Mouse (Mus musculus) stomach, embryonic 16.5 days (tissue): ENCODE measurements around the gene Plppr1. TPM values are rescaled to one million over a fixed set of nuclear protein-coding genes. Genes with fewer than 3 reads are reported as not detected.

ENCODE experiments used
- ATAC-seq: fragments of 200-750 bp; cut with Nextera tagmentation; 2 replicates; pipeline ENCODE4 v1.8.0; 2017; ENCODE audit warnings: moderate number of reproducible peaks, moderate TSS enrichment; ENCODE audit not compliant: insufficient read depth, low FRiP score
- H3K27ac ChIP-seq: fragments of 300-500 bp; sonication (generic); 2 replicates; pipeline ENCODE4 v1.5.1; 2014; ENCODE audit warnings: low read length
- H3K27me3 ChIP-seq: fragments of 300-500 bp; sonication (generic); 2 replicates; pipeline ENCODE4 v1.6.1; 2014; ENCODE audit warnings: low read length, control low read depth, mixed read lengths; ENCODE audit not compliant: control insufficient read depth, insufficient read depth
- H3K36me3 ChIP-seq: fragments of 300-500 bp; sonication (generic); 2 replicates; pipeline ENCODE4 v1.6.1; 2014; ENCODE audit warnings: low read length; ENCODE audit not compliant: control insufficient read depth, insufficient read depth
- H3K4me1 ChIP-seq: fragments of 300-500 bp; sonication (generic); 2 replicates; pipeline ENCODE4 v1.6.1; 2014; ENCODE audit warnings: low read length, control low read depth, mixed read lengths; ENCODE audit not compliant: control insufficient read depth, insufficient read depth
- H3K4me2 ChIP-seq: fragments of 300-500 bp; sonication (generic); 2 replicates; pipeline ENCODE4 v1.6.1; 2014; ENCODE audit warnings: low read depth, low read length, mixed read lengths
- H3K4me3 ChIP-seq: fragments of 300-500 bp; sonication (generic); replicated peaks from 2 replicates; pipeline ENCODE4 v1.5.1; 2014; ENCODE audit warnings: mild to moderate bottlenecking, low read length
- H3K9ac ChIP-seq: fragments of 300-500 bp; sonication (generic); 2 replicates; pipeline ENCODE4 v1.6.1; 2014; ENCODE audit warnings: low read length
- H3K9me3 ChIP-seq: fragments of 300-500 bp; sonication (generic); replicated peaks from 2 replicates; pipeline ENCODE4 v1.6.1; 2016; ENCODE audit warnings: low read length, control low read depth; ENCODE audit not compliant: control insufficient read depth
- WGBS: fragments of 180-500 bp; shearing (Covaris S2); extraction: QIAGEN DNeasy Blood & Tissue Kit; methylation state at CpG from one replicate; pipeline ENCODE4 v1.1.7; 2014; 5-methylcytosine and 5-hydroxymethylcytosine counted together
- polyA plus RNA-seq: library from polyadenylated mRNA; unstranded; fragments of >200 nt; fragmentation: Nextera tagmentation; extraction: Ambion mirVana; gene quantifications from 2 replicates; pipeline ENCODE4 v1.2.1, GENCODE M21; 2015

Gene Plppr1
- polyA plus RNA-seq, 1 experiment from 2014 or later: 1.9 TPM

DNA sequence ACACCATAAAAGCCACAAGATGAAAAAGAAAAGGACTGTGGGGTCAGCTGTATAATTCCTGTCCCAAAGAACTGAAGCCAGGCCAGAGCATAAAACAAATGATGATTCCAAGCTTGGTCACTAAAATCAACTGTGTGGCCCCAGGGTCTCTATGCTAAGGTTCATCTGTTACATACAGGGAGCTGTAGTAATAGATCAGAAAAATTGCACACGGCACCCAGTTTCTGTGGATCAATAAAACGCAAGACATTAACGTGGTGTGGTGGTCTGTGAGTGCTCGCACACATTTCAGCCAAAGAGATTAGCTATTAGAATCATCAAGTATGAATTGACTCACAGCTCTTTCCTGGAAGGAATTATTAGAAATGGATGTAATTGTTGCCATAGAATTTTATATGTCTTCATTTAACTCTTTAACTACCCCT is 43.7 kb downstream of the Plppr1 start:
- Histone ChIP-seq H3K4me2 (no peak overlapping the region), H3K4me3 (no peak overlapping the region), H3K9me3 (no peaks in the 10 kb centered on the region), H3K27me3 (no peaks in the 10 kb centered on the region), H3K9ac (no peak overlapping the region), H3K36me3 (no peaks in the 10 kb centered on the region), H3K27ac (no peak overlapping the region), H3K4me1 (no peaks in the 10 kb centered on the region)
- ATAC-seq: no peak
- 88% methylated on average over 4 of the region's 4 CpGs for WGBS

DNA sequence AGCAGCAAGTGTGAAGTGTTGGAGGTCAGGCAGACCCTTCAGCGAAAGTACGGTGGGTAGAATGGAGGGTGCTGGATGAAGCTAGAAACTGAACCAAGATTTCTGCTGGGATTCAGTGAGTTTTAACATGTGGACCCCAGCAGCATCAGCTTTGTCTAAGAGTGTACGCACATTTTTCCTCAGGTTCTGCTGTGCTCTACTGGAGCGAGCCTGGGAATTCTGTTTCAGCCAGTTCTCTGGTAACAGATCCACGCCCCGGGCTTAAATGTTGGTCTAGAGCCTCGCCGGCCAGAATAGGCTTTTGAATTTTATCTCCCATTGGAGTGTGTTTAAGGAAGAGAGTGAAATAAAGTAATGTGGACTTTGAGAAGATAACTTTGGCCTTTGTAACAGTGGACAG is 45.8 kb downstream of the Plppr1 start:
- no peak overlapping the region for H3K27ac ChIP-seq

GRCm38 (mm10) chr4:49107895-49108294 is 48.8 kb downstream of the Plppr1 start:
- no peaks in the 10 kb centered on the region for H3K9me3 ChIP-seq
- ATAC-seq: no peak
- no peaks in the 10 kb centered on the region for H3K4me1 ChIP-seq
- no peak overlapping the region for H3K4me3 ChIP-seq
- no peaks in the 10 kb centered on the region for H3K27me3 ChIP-seq
- H3K9ac ChIP-seq: no peak overlapping the region
- H3K4me2 ChIP-seq: no peak overlapping the region
- H3K27ac ChIP-seq: no peak overlapping the region
- H3K36me3 ChIP-seq: no peaks in the 10 kb centered on the region
- 86% methylated on average over 4 of the region's 4 CpGs for WGBS

More for the DNA sequence above, 45.8 kb downstream of the Plppr1 start:
- H3K36me3 ChIP-seq: no peaks in the 10 kb centered on the region
- H3K9ac ChIP-seq: no peak overlapping the region
- WGBS: 76% methylated on average over 8 of the region's 8 CpGs
- no peak overlapping the region for H3K4me3 ChIP-seq
- no peak overlapping the region for H3K4me2 ChIP-seq
- no peaks in the 10 kb centered on the region for H3K27me3 ChIP-seq
- no peaks in the 10 kb centered on the region for H3K4me1 ChIP-seq
- ATAC-seq: no peak
- H3K9me3 ChIP-seq: no peaks in the 10 kb centered on the region

- H3K27me3 ChIP-seq: no peaks in the 10 kb centered on the region
- H3K9ac ChIP-seq: no peak overlapping the region
- WGBS: 71% methylated on average over 8 of the region's 8 CpGs
- ATAC-seq: no peak
- H3K9me3 ChIP-seq: no peaks in the 10 kb centered on the region
- no peak overlapping the region for H3K4me2 ChIP-seq
- H3K27ac ChIP-seq: no peak overlapping the region
- H3K4me1 ChIP-seq: no peaks in the 10 kb centered on the region
- no peaks in the 10 kb centered on the region for H3K36me3 ChIP-seq
- H3K4me3 ChIP-seq: no peak overlapping the region
Measured at GRCm38 (mm10) chr4:49108371-49108770, 49.3 kb downstream of the Plppr1 start.

DNA sequence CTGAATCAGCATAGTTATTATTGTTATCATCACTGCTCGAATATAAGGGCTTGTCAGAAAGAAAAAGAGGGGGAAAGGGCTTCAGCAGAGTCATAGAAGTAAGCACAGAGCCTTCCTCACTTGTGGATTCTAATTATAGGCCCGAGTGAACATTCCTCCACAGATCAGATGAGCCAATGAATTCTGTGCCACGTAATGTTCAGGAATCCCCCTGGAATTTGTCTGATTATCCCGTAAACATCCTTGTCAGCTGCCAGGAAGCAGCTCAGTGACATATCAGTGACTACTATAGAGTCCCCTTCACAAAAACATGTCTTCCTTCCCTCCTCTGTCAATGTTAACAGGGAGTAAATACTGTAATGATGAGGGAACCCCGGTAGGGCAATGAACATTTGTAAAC is 50.9 kb downstream of the Plppr1 start:
- no peaks in the 10 kb centered on the region for H3K9me3 ChIP-seq
- no peak overlapping the region for H3K27ac ChIP-seq
- no peaks in the 10 kb centered on the region for H3K27me3 ChIP-seq
- 26% methylated on average over 5 of the region's 5 CpGs for WGBS
- no peak overlapping the region for H3K4me3 ChIP-seq
- no peak for ATAC-seq
- H3K36me3 ChIP-seq: no peaks in the 10 kb centered on the region
- H3K4me1 ChIP-seq: no peaks in the 10 kb centered on the region
- no peak overlapping the region for H3K4me2 ChIP-seq
- no peak overlapping the region for H3K9ac ChIP-seq

DNA sequence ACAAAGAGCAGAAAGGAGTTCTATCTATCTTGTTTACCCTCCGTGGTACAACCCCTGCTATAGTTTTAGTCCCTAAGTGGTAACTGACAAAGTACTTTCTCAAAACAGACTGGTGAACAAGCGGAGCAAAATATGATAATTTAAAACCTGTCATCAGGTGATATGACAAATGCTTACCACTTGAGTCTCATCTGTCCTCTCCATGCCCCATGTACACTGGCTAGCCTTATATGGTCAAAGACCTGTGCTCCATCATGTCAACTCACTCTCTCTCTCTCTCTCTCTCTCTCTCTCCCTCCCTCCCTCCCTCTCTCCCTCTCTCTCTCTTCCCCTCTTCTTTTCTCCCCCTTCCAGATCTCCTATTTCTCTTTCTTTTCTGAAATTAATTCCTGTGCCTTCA is 59.8 kb downstream of the Plppr1 start:
- Histone ChIP-seq H3K4me2 (no peak overlapping the region), H3K27me3 (no peaks in the 10 kb centered on the region), H3K4me3 (no peak overlapping the region), H3K36me3 (no peaks in the 10 kb centered on the region), H3K27ac (no peak overlapping the region), H3K9ac (no peak overlapping the region), H3K4me1 (no peaks in the 10 kb centered on the region), H3K9me3 (no peaks in the 10 kb centered on the region)
- WGBS: 76% methylated on average over 2 of the region's 2 CpGs
- ATAC-seq: no peak

- no peak overlapping the region for H3K4me3 ChIP-seq
- H3K9ac ChIP-seq: no peak overlapping the region
- no peak overlapping the region for H3K4me2 ChIP-seq
- no peak overlapping the region for H3K27ac ChIP-seq
- no peak for ATAC-seq
- H3K4me1 ChIP-seq: no peaks in the 10 kb centered on the region
- no peaks in the 10 kb centered on the region for H3K36me3 ChIP-seq
- H3K27me3 ChIP-seq: no peaks in the 10 kb centered on the region
- 42% methylated on average over 4 of the region's 4 CpGs for WGBS
- no peaks in the 10 kb centered on the region for H3K9me3 ChIP-seq
Measured at GRCm38 (mm10) chr4:49144798-49145197, 85.7 kb downstream of the Plppr1 start.

DNA sequence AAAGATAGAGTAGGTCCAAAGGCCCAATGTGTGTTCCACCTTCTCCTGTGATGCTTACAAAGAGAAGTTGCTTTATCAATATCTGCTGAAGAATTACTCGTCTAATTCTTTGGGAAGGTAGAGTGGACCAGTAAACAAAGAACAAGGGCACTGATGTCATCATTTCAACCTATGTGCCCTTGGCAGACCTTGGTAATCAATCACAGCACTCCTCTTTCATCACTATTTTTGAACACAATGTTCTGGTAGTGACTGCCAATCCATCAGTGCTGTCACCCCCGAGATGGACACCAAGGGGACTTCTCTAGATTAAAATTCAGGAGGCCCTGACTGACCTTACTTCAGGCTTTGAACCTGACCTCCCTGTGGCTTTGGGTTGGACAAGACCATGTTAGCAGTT is 89.7 kb downstream of the Plppr1 start:
- Histone ChIP-seq H3K4me1 (no peaks in the 10 kb centered on the region), H3K9ac (no peak overlapping the region), H3K4me3 (no peak overlapping the region), H3K27me3 (no peaks in the 10 kb centered on the region), H3K4me2 (no peak overlapping the region), H3K27ac (no peak overlapping the region), H3K9me3 (no peaks in the 10 kb centered on the region), H3K36me3 (no peaks in the 10 kb centered on the region)
- ATAC-seq: no peak
- WGBS: 45% methylated on average over 2 of the region's 2 CpGs

GRCm38 (mm10) chr4:49149251-49149650 is 90.2 kb downstream of the Plppr1 start:
- no peak overlapping the region for H3K4me3 ChIP-seq
- no peak overlapping the region for H3K27ac ChIP-seq
- H3K9me3 ChIP-seq: no peaks in the 10 kb centered on the region
- H3K9ac ChIP-seq: no peak overlapping the region
- no peak overlapping the region for H3K4me2 ChIP-seq
- no peak for ATAC-seq
- no peaks in the 10 kb centered on the region for H3K27me3 ChIP-seq
- no peaks in the 10 kb centered on the region for H3K4me1 ChIP-seq
- WGBS: 62% methylated on average over 2 of the region's 2 CpGs
- no peaks in the 10 kb centered on the region for H3K36me3 ChIP-seq

DNA sequence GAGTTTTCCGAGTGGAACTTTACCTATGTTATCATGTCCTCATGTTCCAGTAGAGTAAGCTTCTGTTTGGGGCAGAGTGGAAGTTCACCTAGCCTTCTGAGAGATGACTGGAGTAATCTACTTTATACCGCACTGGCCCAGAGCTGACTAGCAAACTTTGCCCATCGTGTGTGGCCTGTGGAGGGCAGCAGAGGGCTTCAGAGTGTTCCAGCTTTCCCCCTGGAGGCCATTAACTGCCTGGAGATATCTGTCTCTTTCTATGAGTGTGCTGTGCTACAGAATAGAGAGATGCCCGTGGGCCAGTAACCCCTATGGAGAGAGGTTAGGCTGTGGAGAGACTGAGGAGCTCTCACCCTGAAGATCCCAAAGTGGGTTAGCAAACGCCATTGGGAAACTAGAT is 94.8 kb downstream of the Plppr1 start:
- H3K4me3 ChIP-seq: no peak overlapping the region
- 34% methylated on average over 5 of the region's 5 CpGs for WGBS
- H3K9me3 ChIP-seq: no peaks in the 10 kb centered on the region
- no peak overlapping the region for H3K4me2 ChIP-seq
- H3K27ac ChIP-seq: no peak overlapping the region
- no peaks in the 10 kb centered on the region for H3K36me3 ChIP-seq
- no peak for ATAC-seq
- no peaks in the 10 kb centered on the region for H3K4me1 ChIP-seq
- H3K27me3 ChIP-seq: no peaks in the 10 kb centered on the region
- no peak overlapping the region for H3K9ac ChIP-seq
